Mouse (Mus musculus) Muller cell, postnatal 12 days (primary cell): ENCODE results near the gene Tpi1.
A peak's percentile ranks its signal among the peaks of the same experiment; 100 is the strongest.
"Not testable (repeated sequence)": the region's sequence is repeated elsewhere in the genome, so short reads cannot be mapped to it uniquely, and the experiment has no call there.

Experiments used
- DNase-seq: peaks from one replicate; pipeline ENCODE4 v3.0.0-alpha.2; 2015; ENCODE audit errors: inconsistent ontology term

Gene Tpi1

GRCm38 (mm10) chr6:124809052-124809774 lies 4.9 kb downstream of the Tpi1 start:
- peak; percentile 88 for DNase-seq

- DNase-seq = peak; percentile 87
Observed at GRCm38 (mm10) chr6:124808358-124809012, 5.6 kb downstream of the Tpi1 start, which contains the start of gene Spsb2. TSS of gene Spsb2 (plus strand) at chr6:124808661.

- no peak for DNase-seq
Observed at GRCm38 (mm10) chr6:124807986-124808357, 6.1 kb downstream of the Tpi1 start.

- no peak for DNase-seq
Observed at GRCm38 (mm10) chr6:124807366-124807765, 6.7 kb downstream of the Tpi1 start.

- no peak for DNase-seq
Observed at GRCm38 (mm10) chr6:124806446-124807140, 7.5 kb downstream of the Tpi1 start.

- peak; percentile 100 for DNase-seq
Observed at GRCm38 (mm10) chr6:124805341-124806321, 8.5 kb downstream of the Tpi1 start.

- DNase-seq = no peak
Observed at GRCm38 (mm10) chr6:124804341-124804740, 9.8 kb downstream of the Tpi1 start.

GRCm38 (mm10) chr6:124803691-124804090 lies 10.4 kb downstream of the Tpi1 start:
- not testable (repeated sequence) for DNase-seq

GRCm38 (mm10) chr6:124803061-124803460 lies 11.0 kb downstream of the Tpi1 start:
- DNase-seq = no peak

GRCm38 (mm10) chr6:124802400-124802799 lies 11.7 kb downstream of the Tpi1 start:
- not testable (repeated sequence) for DNase-seq

GRCm38 (mm10) chr6:124796200-124796599 lies 17.9 kb downstream of the Tpi1 start:
- DNase-seq = no peak

GRCm38 (mm10) chr6:124795781-124796180 lies 18.3 kb downstream of the Tpi1 start:
- DNase-seq = no peak

GRCm38 (mm10) chr6:124791911-124792310 lies 22.2 kb downstream of the Tpi1 start:
- DNase-seq = no peak

GRCm38 (mm10) chr6:124790121-124790520 lies 24.0 kb downstream of the Tpi1 start:
- DNase-seq = no peak

- DNase-seq = no peak
Observed at GRCm38 (mm10) chr6:124789519-124789918, 24.6 kb downstream of the Tpi1 start.

- no peak for DNase-seq
Observed at GRCm38 (mm10) chr6:124787722-124788121, 26.4 kb downstream of the Tpi1 start.

- DNase-seq = no peak
Observed at GRCm38 (mm10) chr6:124786756-124787420, 27.2 kb downstream of the Tpi1 start.

GRCm38 (mm10) chr6:124782436-124782835 lies 31.7 kb downstream of the Tpi1 start:
- peak; percentile 74 for DNase-seq

GRCm38 (mm10) chr6:124780917-124781316 lies 33.2 kb downstream of the Tpi1 start:
- DNase-seq = no peak

- DNase-seq = no peak
Observed at GRCm38 (mm10) chr6:124779984-124780416, 34.1 kb downstream of the Tpi1 start.
